Mouse (Mus musculus): Measurements from ENCODE around the gene Trim30a.

- TF ChIP-seq GATA1 (IDR thresholded peaks at IDR 0.05; ENCODE audit: borderline replicate concordance, low read length) (no peak), FLI1 (IDR thresholded peaks at IDR 0.05; ENCODE audit: low read length) (no peak)
Observed at GRCm38 (mm10) chr7:104501589-104502371, 36.8 kb upstream of the Trim30a start.

All from megakaryocyte, embryonic 14.5 days (primary cell).